Mouse (Mus musculus): ENCODE measurements around the gene S1pr5. TPM values are rescaled to one million over a fixed set of nuclear protein-coding genes. Genes with fewer than 3 reads are reported as not detected.

The S1pr5 gene
- polyA plus RNA-seq, 1 experiment from 2014 or later = 0.13 TPM

DNA sequence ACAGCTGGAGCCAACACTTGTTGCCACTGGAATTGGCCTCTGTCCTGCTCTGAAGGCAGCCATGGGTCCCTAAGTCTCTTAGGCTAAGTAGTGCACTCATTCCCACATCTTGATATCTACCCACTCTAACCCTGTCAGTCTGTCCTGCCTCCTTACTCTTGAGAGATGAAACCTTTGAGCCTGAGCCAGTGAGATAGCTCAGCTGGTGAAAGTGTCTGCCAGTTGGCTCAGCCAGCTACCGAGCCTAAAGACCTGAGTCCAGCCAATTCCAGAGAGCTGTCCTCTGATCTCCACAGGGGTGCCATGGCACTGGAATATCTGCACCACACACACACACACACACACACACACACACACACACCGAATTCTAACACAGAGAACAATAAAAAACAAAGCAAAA, 2.3 kb upstream of the S1pr5 start:
- 33% methylated on average over 2 of the region's 2 CpGs for WGBS
- ATAC-seq (no peak), DNase-seq (ENCODE audit: low spot score) (no peak)
- no peak overlapping the region for H3K4me2 ChIP-seq (replicated peaks; ENCODE audit: low read depth, low read length)
- no peak overlapping the region for H3K27ac ChIP-seq (ENCODE audit: low read length)
- H3K4me3 ChIP-seq (ENCODE audit: low read depth, low read length) = no peak overlapping the region
- no peaks in the 10 kb centered on the region for H3K36me3 ChIP-seq (ENCODE audit: insufficient read depth, low read length)
- no peak for TF ChIP-seq CTCF (IDR thresholded peaks at IDR 0.05)
- no peaks in the 10 kb centered on the region for H3K4me1 ChIP-seq (ENCODE audit: insufficient read depth, low read depth, low read length)
- H3K9ac ChIP-seq (replicated peaks; ENCODE audit: low read depth) = no peak overlapping the region
- no peaks in the 10 kb centered on the region for H3K9me3 ChIP-seq (ENCODE audit: low read length)
- H3K27me3 ChIP-seq (replicated peaks; ENCODE audit: insufficient read depth, low read length) = peaks cover 26% of the 10 kb centered on the region; the same call in 1 of the 2 replicates

DNA sequence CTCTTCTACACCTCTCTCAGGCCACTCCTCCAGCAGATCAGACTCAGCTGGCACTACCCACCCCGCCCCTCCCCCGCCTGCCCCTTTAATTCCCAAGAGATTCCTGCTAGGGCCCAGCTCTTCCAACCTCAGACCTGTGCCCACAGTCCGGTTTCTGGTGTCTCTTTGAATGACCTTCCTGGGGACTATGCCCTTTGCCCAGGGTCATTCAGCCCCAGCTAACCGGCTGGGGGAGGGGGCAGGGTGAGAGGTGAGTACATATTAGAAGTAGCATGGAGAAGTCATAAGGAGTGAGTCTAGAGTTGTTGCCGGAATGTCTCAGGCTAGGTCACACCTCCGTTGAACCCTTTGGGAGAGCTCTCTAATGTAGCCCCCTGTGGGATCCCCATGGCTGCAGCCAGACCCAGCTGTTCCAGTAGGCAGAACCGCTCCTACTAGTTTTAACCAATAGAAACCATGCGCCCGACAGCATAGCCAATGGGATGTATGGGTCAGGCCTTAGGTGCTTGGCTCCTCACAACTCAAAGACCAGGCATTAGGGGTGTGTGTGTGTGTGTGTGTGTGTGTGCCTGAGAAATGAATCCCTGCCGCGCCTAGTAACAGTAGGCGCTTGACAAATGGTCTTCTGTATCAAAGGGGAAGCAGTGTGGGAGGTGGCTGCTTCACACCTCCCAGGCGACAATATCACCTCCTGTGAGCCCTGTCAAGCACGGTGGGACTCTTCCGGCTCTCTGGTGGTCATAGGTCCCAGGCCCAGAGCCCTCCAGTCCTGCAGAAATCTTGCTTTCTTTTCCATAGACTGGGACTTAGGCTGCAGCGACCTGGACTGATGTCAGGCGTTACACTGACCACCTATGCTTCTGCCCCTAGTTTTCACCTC, 1.6 kb upstream of the S1pr5 start:
- 18% methylated on average over 17 of the region's 17 CpGs for WGBS
- Histone ChIP-seq H3K4me1 (ENCODE audit: insufficient read depth, low read depth, low read length) (peaks cover 1% of the 10 kb centered on the region; the same call in 1 of the 2 replicates), H3K4me3 (ENCODE audit: low read depth, low read length) (no peak overlapping the region), H3K9me3 (ENCODE audit: low read length) (no peaks in the 10 kb centered on the region), H3K36me3 (ENCODE audit: insufficient read depth, low read length) (no peaks in the 10 kb centered on the region), H3K9ac (replicated peaks; ENCODE audit: low read depth) (no peak overlapping the region), H3K4me2 (replicated peaks; ENCODE audit: low read depth, low read length) (no peak overlapping the region), H3K27ac (ENCODE audit: low read length) (no peak overlapping the region), H3K27me3 (replicated peaks; ENCODE audit: insufficient read depth, low read length) (peaks cover 30% of the 10 kb centered on the region)
- TF ChIP-seq CTCF (IDR thresholded peaks at IDR 0.05) (no peak), EP300 (IDR thresholded peaks at IDR 0.05) (no peak)
- ATAC-seq = peak; percentile 35
- no peak for DNase-seq (ENCODE audit: low spot score)

DNA sequence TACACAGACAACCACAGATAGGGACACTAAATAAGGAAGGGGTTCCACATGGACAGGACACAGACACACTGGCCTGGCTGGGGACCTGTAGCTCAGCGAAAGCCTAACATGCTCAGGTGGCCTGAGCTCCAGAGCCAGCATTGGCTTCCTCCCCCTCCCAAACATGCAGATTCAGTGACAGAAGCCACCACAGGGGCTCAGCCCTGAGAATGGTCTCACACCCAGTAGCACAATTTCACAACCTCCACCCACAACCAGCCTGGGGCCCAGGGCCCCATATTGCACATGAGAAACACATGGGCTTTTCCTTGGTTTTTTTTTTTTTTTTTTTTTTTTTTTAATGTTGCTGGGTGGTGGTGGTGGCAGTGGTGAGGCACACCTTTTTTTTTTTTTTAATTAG, 1.9 kb downstream of the S1pr5 start:
- DNase-seq (ENCODE audit: low spot score) (no peak), ATAC-seq (no peak)
- WGBS = 93% methylated on average over 1 of the region's 1 CpGs
- Histone ChIP-seq H3K4me3 (ENCODE audit: low read depth, low read length) (no peak overlapping the region), H3K27me3 (replicated peaks; ENCODE audit: insufficient read depth, low read length) (peaks cover 47% of the 10 kb centered on the region), H3K9ac (replicated peaks; ENCODE audit: low read depth) (no peak overlapping the region), H3K4me2 (replicated peaks; ENCODE audit: low read depth, low read length) (no peak overlapping the region), H3K27ac (ENCODE audit: low read length) (no peak overlapping the region), H3K36me3 (ENCODE audit: insufficient read depth, low read length) (no peaks in the 10 kb centered on the region), H3K9me3 (ENCODE audit: low read length) (no peaks in the 10 kb centered on the region), H3K4me1 (ENCODE audit: insufficient read depth, low read depth, low read length) (peaks cover 10% of the 10 kb centered on the region; the same call in 1 of the 2 replicates)
- TF ChIP-seq CTCF (IDR thresholded peaks at IDR 0.05) (no peak), EP300 (IDR thresholded peaks at IDR 0.05) (no peak)

DNA sequence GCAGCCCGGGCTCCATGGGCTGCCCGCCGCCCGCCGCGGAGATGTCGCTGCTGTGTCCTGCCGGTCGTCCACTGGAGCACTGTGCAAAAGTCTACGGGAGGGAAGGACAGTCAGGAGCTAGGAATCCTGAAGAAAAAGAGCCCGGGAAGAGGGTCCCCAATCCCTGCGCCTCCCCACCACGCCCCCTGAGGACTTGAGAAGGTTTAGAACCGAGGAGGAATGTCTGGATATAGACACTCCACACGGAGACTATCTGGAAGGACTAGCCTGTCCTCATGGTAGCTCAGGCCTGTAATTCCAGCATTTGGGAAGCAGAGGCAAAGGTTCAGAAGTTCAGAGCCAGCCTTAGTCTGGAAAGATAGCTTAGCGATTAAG, 3.1 kb downstream of the S1pr5 start:
- Histone ChIP-seq H3K27ac (ENCODE audit: low read length) (no peak overlapping the region), H3K27me3 (replicated peaks; ENCODE audit: insufficient read depth, low read length) (peaks cover 47% of the 10 kb centered on the region), H3K9ac (replicated peaks; ENCODE audit: low read depth) (no peak overlapping the region), H3K36me3 (ENCODE audit: insufficient read depth, low read length) (no peaks in the 10 kb centered on the region; the same call in 1 of the 2 replicates), H3K4me3 (ENCODE audit: low read depth, low read length) (peak overlapping the region; percentile 27), H3K4me1 (ENCODE audit: insufficient read depth, low read depth, low read length) (peaks cover 10% of the 10 kb centered on the region; the same call in 1 of the 2 replicates), H3K4me2 (replicated peaks; ENCODE audit: low read depth, low read length) (peak overlapping the region; percentile 55), H3K9me3 (ENCODE audit: low read length) (no peaks in the 10 kb centered on the region)
- WGBS = 3% methylated on average over 16 of the region's 16 CpGs
- TF ChIP-seq CTCF (IDR thresholded peaks at IDR 0.05) (no peak), EP300 (IDR thresholded peaks at IDR 0.05) (no peak)
- DNase-seq (ENCODE audit: low spot score) = no peak
- no peak for ATAC-seq

DNA sequence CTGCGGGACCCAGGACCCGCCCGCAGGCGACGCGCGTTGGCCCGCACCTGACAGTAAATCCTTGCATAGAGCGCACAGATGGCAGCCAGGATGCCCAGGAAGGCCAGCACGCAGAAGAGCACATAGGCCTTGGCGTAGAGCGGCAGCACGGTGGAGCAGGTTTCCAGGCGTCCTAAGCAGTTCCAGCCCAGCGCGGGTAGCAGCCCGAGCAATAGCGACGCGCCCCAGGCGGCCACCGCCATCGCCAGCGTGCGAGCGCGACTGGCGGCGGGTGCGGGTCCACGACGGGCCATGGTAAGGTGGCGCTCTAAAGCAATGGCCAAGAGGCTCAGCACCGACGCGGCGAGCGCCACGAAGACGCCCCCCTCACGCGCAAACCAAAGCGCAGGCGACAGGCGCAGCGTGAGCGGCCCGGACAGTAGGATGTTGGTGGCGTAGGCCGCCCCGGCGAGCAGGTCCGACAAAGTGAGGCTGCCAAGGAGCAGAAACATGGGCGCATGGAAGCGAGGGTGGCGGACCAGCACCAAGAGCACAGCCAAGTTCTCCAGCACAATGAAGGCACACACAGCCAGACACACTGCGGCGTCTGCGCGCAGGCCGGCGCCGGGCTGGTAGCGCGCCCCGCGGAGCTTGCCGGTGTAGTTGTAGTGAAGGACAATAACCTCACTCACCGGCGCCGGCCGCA, 3.7 kb downstream of the S1pr5 start:
- no peak; the same call in 1 of the 2 replicates for ATAC-seq
- TF ChIP-seq CTCF (IDR thresholded peaks at IDR 0.05) (no peak), EP300 (IDR thresholded peaks at IDR 0.05) (no peak)
- no peaks in the 10 kb centered on the region; the same call in 1 of the 2 replicates for H3K36me3 ChIP-seq (ENCODE audit: insufficient read depth, low read length)
- no peak for DNase-seq (ENCODE audit: low spot score)
- H3K4me3 ChIP-seq (ENCODE audit: low read depth, low read length) = peak overlapping the region; percentile 27
- no peak overlapping the region for H3K27ac ChIP-seq (ENCODE audit: low read length)
- H3K9ac ChIP-seq (replicated peaks; ENCODE audit: low read depth) = no peak overlapping the region
- WGBS = 3% methylated on average over 70 of the region's 72 CpGs
- peak overlapping the region; percentile 55 for H3K4me2 ChIP-seq (replicated peaks; ENCODE audit: low read depth, low read length)
- H3K4me1 ChIP-seq (ENCODE audit: insufficient read depth, low read depth, low read length) = peaks cover 10% of the 10 kb centered on the region; the same call in 1 of the 2 replicates
- peaks cover 44% of the 10 kb centered on the region for H3K27me3 ChIP-seq (replicated peaks; ENCODE audit: insufficient read depth, low read length)
- H3K9me3 ChIP-seq (ENCODE audit: low read length) = no peaks in the 10 kb centered on the region

DNA sequence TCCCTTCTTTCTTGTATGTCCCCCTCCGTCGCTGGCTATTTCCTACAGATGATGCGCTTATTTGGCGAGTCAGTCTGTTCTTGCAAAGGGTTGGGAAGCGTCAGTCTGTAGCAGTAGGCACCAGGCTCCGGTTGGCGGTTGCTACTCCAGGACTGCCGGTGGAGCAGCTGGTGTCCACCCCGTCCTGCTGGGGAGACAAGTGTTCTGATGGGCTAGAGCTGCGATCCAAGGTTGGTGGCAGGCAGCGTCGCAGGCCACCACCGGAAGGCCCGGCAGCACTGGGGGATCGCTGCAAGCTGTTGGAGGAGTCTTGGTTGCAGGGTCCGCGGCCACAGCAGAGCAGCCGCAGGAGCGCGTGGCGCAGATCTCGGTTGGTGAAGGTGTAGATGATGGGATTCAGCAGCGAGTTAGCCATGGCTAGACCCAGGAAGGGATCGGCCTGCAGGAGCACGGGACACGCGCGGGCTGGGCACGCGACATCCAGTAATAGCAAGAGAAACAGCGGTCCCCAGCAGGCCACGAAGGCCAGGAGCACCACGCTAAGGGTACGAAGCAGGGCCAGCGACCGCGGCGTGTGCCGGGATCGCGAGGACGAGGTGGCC, 4.3 kb downstream of the S1pr5 start:
- ATAC-seq (no peak), DNase-seq (ENCODE audit: low spot score) (no peak)
- Histone ChIP-seq H3K27me3 (replicated peaks; ENCODE audit: insufficient read depth, low read length) (peaks cover 38% of the 10 kb centered on the region), H3K9ac (replicated peaks; ENCODE audit: low read depth) (no peak overlapping the region), H3K4me3 (ENCODE audit: low read depth, low read length) (peak overlapping the region; percentile 27), H3K36me3 (ENCODE audit: insufficient read depth, low read length) (no peaks in the 10 kb centered on the region; the same call in 1 of the 2 replicates), H3K9me3 (ENCODE audit: low read length) (no peaks in the 10 kb centered on the region), H3K4me2 (replicated peaks; ENCODE audit: low read depth, low read length) (peak overlapping the region; percentile 55), H3K4me1 (ENCODE audit: insufficient read depth, low read depth, low read length) (peaks cover 10% of the 10 kb centered on the region; the same call in 1 of the 2 replicates), H3K27ac (ENCODE audit: low read length) (no peak overlapping the region)
- WGBS = 5% methylated on average over 41 of the region's 42 CpGs
- no peak for TF ChIP-seq EP300 (IDR thresholded peaks at IDR 0.05)
- TF ChIP-seq CTCF (IDR thresholded peaks at IDR 0.05) = no peak

Measured in lung, postnatal 0 days (tissue).